Mouse (Mus musculus) heart, embryonic 13.5 days (tissue): ENCODE data around the gene Tchp. TPM values are rescaled to one million over a fixed set of nuclear protein-coding genes. Genes with fewer than 3 reads are reported as not detected.

Experiments used
- ATAC-seq: fragments of 200-750 bp; cut with Nextera tagmentation; 2 replicates; pipeline ENCODE4 v1.8.0; 2017; ENCODE audit warnings: moderate TSS enrichment; ENCODE audit not compliant: insufficient number of reproducible peaks, low FRiP score, low TSS enrichment; ENCODE audit errors: extremely low read depth
- H3K27ac ChIP-seq: fragments of 300-500 bp; sonication (generic); replicated peaks from 2 replicates; pipeline ENCODE4 v1.5.1; 2015; ENCODE audit warnings: moderate library complexity, mild to moderate bottlenecking, inconsistent platforms
- H3K27me3 ChIP-seq: fragments of 300-500 bp; sonication (generic); replicated peaks from 2 replicates; pipeline ENCODE4 v1.6.1; 2015; ENCODE audit warnings: mild to moderate bottlenecking, inconsistent platforms
- H3K36me3 ChIP-seq: fragments of 300-500 bp; sonication (generic); 2 replicates; pipeline ENCODE4 v1.6.1; 2015; ENCODE audit warnings: mild to moderate bottlenecking, inconsistent platforms
- H3K4me1 ChIP-seq: fragments of 300-500 bp; sonication (generic); 2 replicates; pipeline ENCODE4 v1.6.1; 2015; ENCODE audit warnings: inconsistent platforms
- H3K4me2 ChIP-seq: fragments of 300-500 bp; sonication (generic); 2 replicates; pipeline ENCODE4 v1.6.1; 2015; ENCODE audit warnings: inconsistent platforms, mild to moderate bottlenecking, moderate library complexity
- H3K4me3 ChIP-seq: fragments of 300-500 bp; sonication (generic); 2 replicates; pipeline ENCODE4 v1.5.1; 2015; ENCODE audit warnings: moderate library complexity, mild to moderate bottlenecking, inconsistent platforms
- H3K9ac ChIP-seq: fragments of 300-500 bp; sonication (generic); 2 replicates; pipeline ENCODE4 v1.6.1; 2015; ENCODE audit warnings: inconsistent platforms, mild to moderate bottlenecking, moderate library complexity
- H3K9me3 ChIP-seq: fragments of 300-500 bp; sonication (generic); 2 replicates; pipeline ENCODE4 v1.6.1; 2016; ENCODE audit warnings: inconsistent platforms
- WGBS: fragments of 180-500 bp; shearing (Covaris S2); methylation state at CpG from one replicate; pipeline ENCODE4 v1.1.7; 2015; ENCODE audit warnings: mixed read lengths; 5-methylcytosine and 5-hydroxymethylcytosine counted together
- microRNA-seq: library from miRNA; unstranded; fragments of <30 nt; microRNA quantifications from one replicate; pipeline ENCODE4, GENCODE M21; 2016
- polyA plus RNA-seq: library from polyadenylated mRNA; unstranded; fragments of >200 nt; fragmentation: Nextera tagmentation; extraction: Ambion mirVana; gene quantifications from 2 replicates; pipeline ENCODE4 v1.2.1, GENCODE M21; 2015

Gene Tchp
- polyA plus RNA-seq, 1 experiment from 2014 or later, result 8.1 TPM

- WGBS, result 75% methylated on average over 8 of the region's 8 CpGs
- Histone ChIP-seq H3K9ac (no peak overlapping the region), H3K4me1 (peaks cover 17% of the 10 kb centered on the region), H3K9me3 (no peaks in the 10 kb centered on the region), H3K4me3 (no peak overlapping the region), H3K27ac (no peak overlapping the region), H3K36me3 (peaks cover 53% of the 10 kb centered on the region), H3K27me3 (no peaks in the 10 kb centered on the region), H3K4me2 (no peak overlapping the region)
- ATAC-seq, result no peak
These were observed 59.1 kb downstream of the Tchp start for GRCm38 (mm10) chr5:114766686-114767085.

DNA sequence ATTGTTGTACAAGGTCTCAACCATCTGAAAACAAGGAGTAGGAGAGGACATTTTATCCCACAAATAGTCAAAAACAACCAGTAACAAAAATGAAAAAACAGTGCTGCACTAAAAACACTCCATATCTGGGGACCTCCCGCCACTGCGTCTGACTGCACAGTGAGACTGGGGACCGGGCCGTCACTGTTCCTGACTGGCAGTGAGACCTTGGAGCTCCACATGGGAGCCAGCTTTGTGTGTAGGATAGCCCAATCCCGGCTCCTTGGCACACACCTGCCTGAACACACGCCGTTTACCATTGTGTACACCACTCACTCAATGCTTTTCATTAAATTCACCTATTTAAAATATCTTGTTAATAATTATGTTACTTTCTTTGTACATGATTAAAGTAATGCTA lies 59.6 kb downstream of the Tchp start:
- Histone ChIP-seq H3K36me3 (peaks cover 48% of the 10 kb centered on the region), H3K4me2 (no peak overlapping the region), H3K9ac (no peak overlapping the region), H3K27me3 (no peaks in the 10 kb centered on the region), H3K27ac (no peak overlapping the region), H3K4me3 (no peak overlapping the region), H3K9me3 (no peaks in the 10 kb centered on the region), H3K4me1 (peaks cover 17% of the 10 kb centered on the region)
- ATAC-seq, result no peak
- WGBS, result 88% methylated on average over 7 of the region's 7 CpGs

DNA sequence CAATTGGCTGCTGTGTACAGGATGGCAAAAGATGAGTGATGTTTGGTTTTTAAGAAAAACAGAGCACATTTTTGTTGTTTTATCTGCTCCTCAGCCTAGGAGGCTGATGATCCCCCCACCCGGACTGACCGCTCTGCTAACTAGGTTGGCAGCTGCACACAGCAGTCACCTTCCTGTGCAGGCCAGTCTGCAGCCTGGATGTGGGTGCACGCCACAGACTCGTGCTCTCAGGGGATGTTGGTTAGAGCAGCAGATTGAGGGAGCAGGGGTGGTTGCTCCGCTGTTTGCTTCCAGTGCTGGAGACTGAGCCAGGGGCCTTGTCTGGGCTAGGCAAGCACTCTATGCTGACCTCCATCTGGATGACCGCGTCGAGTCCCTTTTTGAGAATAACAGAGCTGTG lies 62.2 kb downstream of the Tchp start:
- no peaks in the 10 kb centered on the region for H3K27me3 ChIP-seq
- 88% methylated on average over 8 of the region's 8 CpGs for WGBS
- no peak for ATAC-seq
- peaks cover 22% of the 10 kb centered on the region for H3K36me3 ChIP-seq
- H3K27ac ChIP-seq, result no peak overlapping the region
- no peaks in the 10 kb centered on the region for H3K9me3 ChIP-seq
- H3K9ac ChIP-seq, result no peak overlapping the region
- no peak overlapping the region for H3K4me2 ChIP-seq
- no peak overlapping the region for H3K4me3 ChIP-seq
- H3K4me1 ChIP-seq, result peaks cover 20% of the 10 kb centered on the region

DNA sequence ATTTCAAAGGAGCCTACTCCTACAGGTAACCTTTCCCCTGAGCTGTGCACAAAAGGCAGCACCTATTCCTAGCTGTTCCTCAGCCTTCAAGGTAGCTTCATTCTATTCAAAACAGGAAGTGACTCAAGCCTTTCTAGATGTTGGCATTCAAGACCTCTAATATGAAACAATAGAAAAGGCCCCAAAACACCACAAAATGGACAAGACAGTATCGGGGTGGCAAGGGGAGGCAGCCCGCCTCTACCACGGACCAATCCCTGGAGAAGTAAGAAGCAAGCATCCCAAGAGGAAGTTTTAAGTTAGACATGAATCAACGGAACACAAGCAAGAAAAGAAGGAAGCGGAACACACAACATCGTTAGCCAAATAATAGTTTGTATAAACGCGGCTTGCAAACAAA lies 64.2 kb downstream of the Tchp start:
- Histone ChIP-seq H3K27me3 (no peaks in the 10 kb centered on the region), H3K9ac (peak overlapping the region; percentile 99), H3K4me3 (peak overlapping the region; percentile 90), H3K9me3 (no peaks in the 10 kb centered on the region), H3K36me3 (0 out of 2 replicates have a peak, but pooled peaks cover 3% of the 10 kb centered on the region), H3K27ac (no peak overlapping the region), H3K4me2 (peak overlapping the region; percentile 94), H3K4me1 (peaks cover 30% of the 10 kb centered on the region)
- WGBS, result 65% methylated on average over 8 of the region's 8 CpGs
- ATAC-seq, result no peak

Small RNA genes lying within 50 kb of the gene (microRNA-seq; reads per million reads assigned to microRNA genes)
- gene Mir7028, result not detected

Other genes with a start within 250 kb of the Tchp start
- gene Fam222a, start 139.7 kb upstream of the Tchp start, polyA plus RNA-seq, result 0.59 and 0.79 TPM in 2 replicates
- 0.71 and 0.83 TPM in 2 replicates for gene Trpv4, start 49.3 kb upstream of the Tchp start, polyA plus RNA-seq
- 50.5 and 50.8 TPM in 2 replicates for gene Gltp, start 16.8 kb upstream of the Tchp start, polyA plus RNA-seq
- 28.5 and 29.3 TPM in 2 replicates for gene Ankrd13a, start 66.9 kb downstream of the Tchp start, polyA plus RNA-seq
- gene Git2, start 67.8 kb downstream of the Tchp start, polyA plus RNA-seq, result 28.1 and 30.3 TPM in 2 replicates
- 53.8 and 54.5 TPM in 2 replicates for gene 1500011B03Rik, start 115.7 kb downstream of the Tchp start, polyA plus RNA-seq
- not detected in 2 replicates for gene 4930519G04Rik, start 145.9 kb downstream of the Tchp start, polyA plus RNA-seq
- gene Gm9936, start 150.9 kb downstream of the Tchp start, polyA plus RNA-seq, result not detected in 2 replicates
- gene Oasl2, start 189.2 kb downstream of the Tchp start, polyA plus RNA-seq, result 4.5 and 6.2 TPM in 2 replicates
- gene Oasl1, start 215.5 kb downstream of the Tchp start, polyA plus RNA-seq, result 0.56 and 0.67 TPM in 2 replicates
- gene 2210016L21Rik, start 234.4 kb downstream of the Tchp start, polyA plus RNA-seq, result 37.4 and 40.6 TPM in 2 replicates